Mouse (Mus musculus): ENCODE measurements around the gene Diras1. TPM values are rescaled to one million over a fixed set of nuclear protein-coding genes. Genes with fewer than 3 reads are reported as not detected.
A peak's percentile ranks its signal among the peaks of the same experiment; 100 is the strongest.

The Diras1 gene
- polyA plus RNA-seq, 1 experiment: 0.06 TPM

DNA sequence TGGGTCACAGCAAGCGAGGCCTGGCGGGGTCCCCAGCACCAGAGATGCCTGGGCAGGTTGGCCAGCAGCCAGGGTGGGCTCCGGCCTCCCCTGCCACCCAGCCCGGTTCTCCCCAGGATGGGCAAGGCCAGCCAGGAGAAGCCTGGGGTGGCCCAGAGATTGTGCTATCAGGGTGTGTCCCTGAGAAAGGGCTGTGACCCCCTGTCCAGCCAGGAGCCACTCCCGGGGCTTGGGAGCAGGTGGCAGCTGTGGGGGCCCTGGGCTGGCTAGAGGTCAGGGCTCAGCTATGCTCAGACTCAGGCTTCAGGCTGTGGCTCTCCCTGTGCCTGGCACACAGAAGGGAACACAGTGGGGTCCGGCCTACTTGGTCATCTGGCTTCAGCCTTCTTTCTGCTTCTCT lies 5.8 kb downstream of the Diras1 start:
- TF ChIP-seq FLI1 (IDR thresholded peaks at IDR 0.05; ENCODE audit: low read length) (no peak), GATA1 (IDR thresholded peaks at IDR 0.05; ENCODE audit: borderline replicate concordance, low read length) (no peak)
- Histone ChIP-seq H3K4me3 (replicated peaks) (no peak overlapping the region), H3K36me3 (replicated peaks; ENCODE audit: low read length) (no peaks in the 10 kb centered on the region), H3K4me1 (peaks cover 37% of the 10 kb centered on the region), H3K27me3 (replicated peaks) (peaks cover 51% of the 10 kb centered on the region), H3K9me3 (peaks cover 7% of the 10 kb centered on the region)

DNA sequence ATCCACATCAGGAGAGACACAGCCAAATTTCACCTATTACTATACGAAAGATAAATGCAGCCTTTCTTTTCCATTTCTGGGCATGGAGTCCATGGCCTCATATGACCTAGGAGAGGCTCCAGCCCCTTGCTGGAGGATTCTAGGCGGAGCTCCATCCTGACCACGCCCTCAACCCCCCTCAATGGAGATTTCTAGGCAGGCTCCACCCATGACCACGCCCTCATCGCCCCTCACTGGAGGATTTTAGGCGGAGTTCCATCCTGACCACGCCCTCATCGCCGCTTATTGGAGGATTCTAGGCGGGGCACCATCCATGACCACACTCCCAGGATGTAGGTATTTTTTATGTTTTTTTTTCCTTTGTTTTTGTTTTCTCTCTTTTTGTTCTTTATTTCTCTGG lies 7.1 kb downstream of the Diras1 start:
- Histone ChIP-seq H3K27me3 (replicated peaks) (peaks cover 48% of the 10 kb centered on the region), H3K36me3 (replicated peaks; ENCODE audit: low read length) (no peaks in the 10 kb centered on the region), H3K4me3 (replicated peaks) (no peak overlapping the region), H3K4me1 (peaks cover 48% of the 10 kb centered on the region), H3K9me3 (peaks cover 7% of the 10 kb centered on the region)
- TF ChIP-seq FLI1 (IDR thresholded peaks at IDR 0.05; ENCODE audit: low read length) (no peak), GATA1 (IDR thresholded peaks at IDR 0.05; ENCODE audit: borderline replicate concordance, low read length) (no peak)

- Histone ChIP-seq H3K4me3 (replicated peaks) (no peak overlapping the region), H3K36me3 (replicated peaks; ENCODE audit: low read length) (no peaks in the 10 kb centered on the region), H3K27me3 (replicated peaks) (peaks cover 41% of the 10 kb centered on the region), H3K4me1 (peaks cover 39% of the 10 kb centered on the region), H3K9me3 (no peaks in the 10 kb centered on the region)
- TF ChIP-seq FLI1 (IDR thresholded peaks at IDR 0.05; ENCODE audit: low read length): no peak
- TF ChIP-seq GATA1 (IDR thresholded peaks at IDR 0.05; ENCODE audit: borderline replicate concordance, low read length): no peak
Observed at GRCm38 (mm10) chr10:81016645-81017044, 8.8 kb downstream of the Diras1 start.

DNA sequence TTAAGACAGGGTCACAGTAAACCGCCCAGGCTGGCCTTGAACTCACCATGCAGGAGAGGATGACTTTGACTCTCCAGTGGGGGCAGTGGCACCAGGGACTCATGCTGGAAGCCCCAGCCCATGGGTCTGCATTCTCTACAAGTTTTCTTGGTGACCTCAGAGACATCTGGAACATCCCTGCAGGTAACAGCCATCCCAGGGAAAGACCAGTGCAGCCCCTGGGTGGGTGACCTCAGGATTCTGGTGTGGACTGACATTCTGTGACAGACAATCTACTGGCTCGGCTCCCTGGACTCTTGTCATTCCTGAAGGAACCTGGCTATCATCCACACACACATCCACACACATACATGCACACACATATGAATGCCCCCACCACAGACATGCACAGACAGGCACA lies 9.8 kb downstream of the Diras1 start:
- H3K27me3 ChIP-seq (replicated peaks): peaks cover 31% of the 10 kb centered on the region
- H3K4me3 ChIP-seq (replicated peaks): no peak overlapping the region
- H3K36me3 ChIP-seq (replicated peaks; ENCODE audit: low read length): no peaks in the 10 kb centered on the region
- TF ChIP-seq FLI1 (IDR thresholded peaks at IDR 0.05; ENCODE audit: low read length) (no peak), GATA1 (IDR thresholded peaks at IDR 0.05; ENCODE audit: borderline replicate concordance, low read length) (no peak)
- H3K9me3 ChIP-seq: no peaks in the 10 kb centered on the region
- peaks cover 30% of the 10 kb centered on the region for H3K4me1 ChIP-seq

GRCm38 (mm10) chr10:81014393-81015384 lies 10.8 kb downstream of the Diras1 start, which contains the start of gene Gng7:
Gene Gng7 (minus strand): TSS chr10:81014945.
- TF ChIP-seq FLI1 (IDR thresholded peaks at IDR 0.05; ENCODE audit: low read length): no peak
- no peak for TF ChIP-seq GATA1 (IDR thresholded peaks at IDR 0.05; ENCODE audit: borderline replicate concordance, low read length)
- Histone ChIP-seq H3K36me3 (replicated peaks; ENCODE audit: low read length) (no peaks in the 10 kb centered on the region), H3K27me3 (replicated peaks) (peaks cover 25% of the 10 kb centered on the region), H3K4me3 (replicated peaks) (peak within 1 kb of the TSS; percentile 86), H3K4me1 (peaks cover 30% of the 10 kb centered on the region), H3K9me3 (no peaks in the 10 kb centered on the region)

DNA sequence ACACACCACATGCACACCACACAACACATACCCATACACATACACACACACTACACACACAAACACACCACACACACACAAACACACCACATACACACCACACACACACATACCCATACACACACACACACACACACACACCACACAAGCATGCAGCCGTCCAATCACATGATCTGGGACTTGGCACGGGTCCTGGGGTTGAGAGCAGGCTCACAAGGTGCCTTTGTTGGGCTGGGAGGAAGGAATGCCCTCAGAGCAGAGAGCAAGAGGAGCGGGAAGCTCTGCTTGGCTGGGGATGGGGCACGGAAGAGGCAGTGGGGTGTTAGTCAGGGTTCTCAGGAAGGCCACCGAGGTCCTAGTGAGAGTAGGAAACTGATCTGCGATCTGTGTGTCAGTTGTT lies 14.6 kb downstream of the Diras1 start:
- Histone ChIP-seq H3K9me3 (no peaks in the 10 kb centered on the region), H3K36me3 (replicated peaks; ENCODE audit: low read length) (no peaks in the 10 kb centered on the region), H3K4me1 (peaks cover 31% of the 10 kb centered on the region), H3K4me3 (replicated peaks) (no peak overlapping the region), H3K27me3 (replicated peaks) (peaks cover 37% of the 10 kb centered on the region)
- TF ChIP-seq FLI1 (IDR thresholded peaks at IDR 0.05; ENCODE audit: low read length) (no peak), GATA1 (IDR thresholded peaks at IDR 0.05; ENCODE audit: borderline replicate concordance, low read length) (no peak)

GRCm38 (mm10) chr10:81007240-81007639 lies 18.2 kb downstream of the Diras1 start:
- TF ChIP-seq GATA1 (IDR thresholded peaks at IDR 0.05; ENCODE audit: borderline replicate concordance, low read length) (no peak), FLI1 (IDR thresholded peaks at IDR 0.05; ENCODE audit: low read length) (no peak)
- Histone ChIP-seq H3K27me3 (replicated peaks) (peaks cover 43% of the 10 kb centered on the region), H3K9me3 (no peaks in the 10 kb centered on the region), H3K4me1 (peaks cover 27% of the 10 kb centered on the region), H3K36me3 (replicated peaks; ENCODE audit: low read length) (no peaks in the 10 kb centered on the region), H3K4me3 (replicated peaks) (no peak overlapping the region)

DNA sequence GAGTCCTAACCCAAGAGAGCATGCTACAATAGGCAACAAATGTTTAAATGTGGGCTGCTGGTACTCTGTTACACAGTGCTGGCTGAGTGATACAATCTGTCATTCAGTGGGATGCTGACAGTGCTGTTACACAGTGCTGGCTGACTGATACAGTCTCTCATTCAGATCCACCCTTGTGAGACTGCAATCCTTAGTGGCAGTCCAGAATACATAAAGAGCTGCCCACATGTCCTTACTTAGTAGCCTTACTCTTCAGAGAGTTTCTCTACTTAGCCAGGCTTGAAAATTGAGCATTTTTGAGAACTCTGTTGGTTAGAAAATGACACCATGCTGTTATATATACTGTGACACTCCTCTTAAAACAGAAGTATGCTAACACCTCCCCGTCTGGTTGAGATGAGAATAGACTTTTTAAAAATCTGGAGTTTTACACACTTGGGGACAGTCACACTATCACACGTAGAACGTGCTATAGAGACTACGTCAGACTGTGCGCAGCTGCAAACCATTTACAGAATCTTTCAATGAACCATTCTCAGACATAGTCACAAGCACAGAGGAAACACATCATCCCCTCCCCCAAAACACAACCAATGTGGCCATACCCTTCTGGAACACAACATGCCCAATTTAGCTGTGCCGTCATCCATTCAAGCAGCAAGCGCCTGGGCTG lies 19.3 kb downstream of the Diras1 start:
- no peak overlapping the region for H3K4me3 ChIP-seq (replicated peaks)
- H3K9me3 ChIP-seq: no peaks in the 10 kb centered on the region
- H3K4me1 ChIP-seq: peaks cover 32% of the 10 kb centered on the region
- no peaks in the 10 kb centered on the region for H3K36me3 ChIP-seq (replicated peaks; ENCODE audit: low read length)
- TF ChIP-seq GATA1 (IDR thresholded peaks at IDR 0.05; ENCODE audit: borderline replicate concordance, low read length): no peak
- TF ChIP-seq FLI1 (IDR thresholded peaks at IDR 0.05; ENCODE audit: low read length): no peak
- peaks cover 48% of the 10 kb centered on the region for H3K27me3 ChIP-seq (replicated peaks)

GRCm38 (mm10) chr10:81001161-81001560 lies 24.3 kb downstream of the Diras1 start:
- H3K27me3 ChIP-seq (replicated peaks): peaks cover 49% of the 10 kb centered on the region
- no peak for TF ChIP-seq FLI1 (IDR thresholded peaks at IDR 0.05; ENCODE audit: low read length)
- no peak for TF ChIP-seq GATA1 (IDR thresholded peaks at IDR 0.05; ENCODE audit: borderline replicate concordance, low read length)
- no peak overlapping the region for H3K4me3 ChIP-seq (replicated peaks)
- 0 out of 2 replicates have a peak, but pooled peaks cover 4% of the 10 kb centered on the region for H3K9me3 ChIP-seq
- H3K36me3 ChIP-seq (replicated peaks; ENCODE audit: low read length): no peaks in the 10 kb centered on the region
- H3K4me1 ChIP-seq: peaks cover 59% of the 10 kb centered on the region
